Mouse (Mus musculus) megakaryocyte progenitor cell, adult 5-6 weeks (primary cell): ENCODE results near the gene Ylpm1. TPM values are rescaled to one million over a fixed set of nuclear protein-coding genes. Genes with fewer than 3 reads are reported as not detected.
A peak's percentile ranks its signal among the peaks of the same experiment; 100 is the strongest.

Experiments
- ATAC-seq: replicated peaks from 2 replicates; pipeline ENCODE4 v1.8.0; 2016; ENCODE audit warnings: mild to moderate bottlenecking, moderate TSS enrichment, inconsistent platforms; ENCODE audit not compliant: poor library complexity
- total RNA-seq, 2 experiments: library from RNA; stranded (forward) in 1 of 2; stranded (reverse) in 1 of 2; fragments of 157-497, 149-512 nt in 1 of 2; fragments of 200-1000 nt in 1 of 2; gene quantifications; 2 replicates each; pipeline versions ENCODE4 v1.2.3 to v1.2.4; 2015 to 2017

Gene Ylpm1
- total RNA-seq, 2 experiments from 2014 or later: 52.7 to 96.2 TPM

- ATAC-seq: no peak
Observed at GRCm38 (mm10) chr12:85007021-85007420, 10.9 kb downstream of the Ylpm1 start.

GRCm38 (mm10) chr12:85009776-85010175 lies 13.7 kb downstream of the Ylpm1 start:
- no peak for ATAC-seq

DNA sequence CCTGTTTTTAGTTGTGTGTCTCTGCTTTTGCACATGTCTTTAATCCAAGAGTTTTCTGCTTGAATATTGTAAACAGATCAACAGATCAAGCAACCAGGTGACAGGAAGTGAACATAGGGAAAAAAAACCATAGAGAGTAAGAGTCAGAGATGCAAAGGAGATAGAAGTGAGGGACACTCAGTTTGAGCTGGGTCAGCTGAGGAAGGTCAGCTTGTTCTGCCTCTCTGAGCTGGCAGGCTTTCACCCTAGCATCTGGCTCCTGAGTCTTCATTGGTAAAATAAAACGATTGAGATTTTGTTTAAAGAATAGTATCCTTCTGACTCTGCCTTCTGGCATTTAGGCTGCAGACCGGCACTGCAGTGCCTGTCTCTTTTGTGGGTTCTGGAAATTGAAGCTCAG lies 14.4 kb downstream of the Ylpm1 start:
- no peak for ATAC-seq

DNA sequence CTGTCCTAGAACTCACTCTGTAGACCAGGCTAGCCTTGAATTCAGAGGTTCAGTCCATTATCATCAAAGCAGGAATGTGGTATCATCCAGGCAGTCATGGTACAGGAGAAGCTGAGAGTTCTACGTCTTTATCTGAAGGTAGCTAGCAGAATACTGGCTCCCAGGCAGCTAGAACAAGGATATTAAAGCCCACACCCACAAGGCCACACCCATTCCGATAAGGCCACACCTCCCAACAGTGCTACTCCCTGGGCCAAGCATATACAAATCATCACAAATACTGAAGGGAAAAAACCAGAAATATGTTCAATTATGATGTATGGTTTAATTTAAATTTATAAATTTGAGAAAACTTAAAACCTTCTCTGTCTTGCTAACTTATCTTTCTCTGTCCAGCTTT lies 16.1 kb downstream of the Ylpm1 start:
- no peak for ATAC-seq

GRCm38 (mm10) chr12:85022071-85022470 lies 25.9 kb downstream of the Ylpm1 start:
- ATAC-seq: no peak

DNA sequence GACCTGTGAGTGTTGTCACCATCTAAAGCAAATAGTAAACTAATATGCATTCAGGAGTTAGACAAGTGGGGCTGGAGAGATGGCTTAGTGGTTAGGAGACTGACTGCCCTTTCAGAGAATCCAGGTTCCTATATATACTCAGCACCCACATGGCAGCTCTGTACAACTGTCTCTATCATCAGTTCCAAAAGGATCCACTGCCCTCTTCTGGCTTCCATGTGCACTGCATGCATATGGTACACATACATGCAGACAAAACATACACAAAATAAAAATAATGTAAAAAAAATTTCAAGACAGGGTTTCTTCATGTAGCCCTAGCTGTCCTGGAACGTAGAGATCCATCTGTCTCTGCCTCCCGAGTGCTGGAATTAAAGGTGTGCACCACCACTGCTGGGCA lies 36.6 kb downstream of the Ylpm1 start:
- peak; percentile 85 for ATAC-seq

GRCm38 (mm10) chr12:85051218-85051617 lies 55.1 kb downstream of the Ylpm1 start:
- ATAC-seq: no peak

DNA sequence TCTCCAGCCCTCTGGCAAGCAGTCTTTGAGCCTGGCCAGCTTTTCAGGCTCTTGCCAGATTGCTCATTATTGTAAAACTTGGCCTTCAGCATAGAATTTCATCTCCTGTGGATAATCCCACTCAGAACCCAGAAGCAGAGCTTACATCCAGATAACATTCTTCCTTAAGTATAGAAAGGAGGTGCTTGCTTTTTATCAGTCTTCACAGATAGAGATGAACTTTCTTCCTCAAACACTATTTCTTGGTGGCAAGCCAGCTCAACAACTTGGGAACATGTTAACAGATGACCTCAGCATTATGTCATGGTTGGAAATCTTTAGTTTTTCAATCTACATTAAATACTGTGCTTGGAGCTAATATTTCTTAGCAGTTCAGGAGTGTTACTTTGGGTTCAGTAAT lies 74.9 kb downstream of the Ylpm1 start:
- no peak for ATAC-seq

DNA sequence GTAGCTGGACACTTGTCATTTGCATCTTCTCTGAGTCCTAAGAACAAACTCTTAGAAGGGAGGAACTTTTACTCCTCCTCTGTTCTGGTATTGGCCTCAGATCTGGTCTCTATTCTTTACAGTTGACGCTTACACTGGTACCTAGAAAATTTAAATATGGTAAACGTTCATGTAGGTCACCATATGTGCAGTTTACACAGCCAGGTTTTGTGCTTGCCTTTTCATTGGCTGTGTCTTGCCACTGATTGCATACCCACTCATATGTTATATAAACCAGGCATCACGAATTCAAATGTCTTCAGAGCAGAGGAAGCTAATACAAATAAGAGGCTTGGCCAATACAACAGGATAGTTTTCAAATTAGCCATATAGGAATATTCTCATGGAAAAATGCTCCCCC lies 81.0 kb downstream of the Ylpm1 start:
- no peak for ATAC-seq

GRCm38 (mm10) chr12:85084257-85084656 lies 88.1 kb downstream of the Ylpm1 start:
- no peak for ATAC-seq

GRCm38 (mm10) chr12:85084941-85085340 lies 88.8 kb downstream of the Ylpm1 start:
- no peak for ATAC-seq

DNA sequence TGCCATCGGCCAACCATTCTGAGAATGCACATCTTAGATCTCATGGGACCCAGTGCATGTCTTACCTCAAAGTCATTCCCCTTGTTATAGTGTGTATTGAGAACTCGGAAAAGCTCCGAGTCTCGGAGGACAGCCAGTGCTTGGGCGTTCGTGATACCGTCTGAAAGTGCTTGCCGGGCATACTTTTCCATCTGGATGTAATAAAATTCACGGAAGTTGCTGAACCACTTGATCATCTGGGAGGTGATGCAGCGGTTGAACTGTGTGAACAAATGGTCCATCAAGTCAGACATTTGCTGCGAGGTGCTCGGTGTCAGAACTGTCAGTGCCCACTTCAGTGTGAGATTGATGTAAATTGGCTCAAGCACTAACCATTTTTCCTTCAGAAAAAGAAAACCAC lies 91.7 kb downstream of the Ylpm1 start:
- ATAC-seq: no peak

DNA sequence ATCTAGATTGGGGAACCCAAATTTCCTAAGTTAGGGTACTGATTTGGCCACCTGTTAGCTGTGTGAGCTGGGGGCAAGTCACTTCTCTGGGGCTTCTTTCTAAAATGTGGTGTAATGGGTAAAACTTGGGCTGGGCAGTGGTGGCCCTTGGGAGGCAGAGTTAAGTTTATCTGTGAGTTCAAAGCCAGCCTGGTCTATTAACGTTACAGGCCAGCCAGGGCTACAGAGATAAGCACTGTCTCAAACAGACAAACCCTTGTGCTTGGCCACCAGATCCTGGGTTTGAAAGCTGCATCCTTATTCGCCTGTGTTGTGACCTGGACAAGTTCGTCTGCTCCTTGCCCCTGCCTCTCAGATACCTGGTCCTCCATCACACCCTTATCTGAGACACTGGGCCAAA lies 95.1 kb downstream of the Ylpm1 start:
- peak; percentile 72 for ATAC-seq

GRCm38 (mm10) chr12:85092214-85092613 lies 96.1 kb downstream of the Ylpm1 start:
- peak; percentile 47 for ATAC-seq

- peak; percentile 56 for ATAC-seq
Observed at GRCm38 (mm10) chr12:85094010-85094409, 97.9 kb downstream of the Ylpm1 start.

GRCm38 (mm10) chr12:85094706-85095105 lies 98.6 kb downstream of the Ylpm1 start:
- ATAC-seq: no peak

DNA sequence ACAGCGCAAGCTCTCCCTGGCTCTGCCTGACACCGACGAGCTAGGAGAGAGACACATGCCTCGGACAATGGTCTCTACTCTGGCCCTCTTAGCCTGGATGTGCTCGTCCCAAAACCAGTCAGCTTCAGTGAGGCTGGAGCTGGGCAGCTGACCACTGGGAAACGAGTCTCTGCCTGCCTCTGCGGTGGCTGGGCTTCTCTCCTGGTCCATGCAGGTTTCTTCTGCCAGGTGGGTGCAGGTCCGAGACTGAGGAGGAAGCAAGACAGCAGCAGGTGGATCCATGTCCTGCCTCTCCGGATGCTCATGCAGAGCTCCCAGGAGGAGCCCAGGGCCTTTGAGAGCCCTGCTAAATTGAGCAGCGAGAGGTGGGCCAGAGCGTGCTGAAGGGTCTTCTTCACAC lies 99.0 kb downstream of the Ylpm1 start:
- no peak for ATAC-seq

DNA sequence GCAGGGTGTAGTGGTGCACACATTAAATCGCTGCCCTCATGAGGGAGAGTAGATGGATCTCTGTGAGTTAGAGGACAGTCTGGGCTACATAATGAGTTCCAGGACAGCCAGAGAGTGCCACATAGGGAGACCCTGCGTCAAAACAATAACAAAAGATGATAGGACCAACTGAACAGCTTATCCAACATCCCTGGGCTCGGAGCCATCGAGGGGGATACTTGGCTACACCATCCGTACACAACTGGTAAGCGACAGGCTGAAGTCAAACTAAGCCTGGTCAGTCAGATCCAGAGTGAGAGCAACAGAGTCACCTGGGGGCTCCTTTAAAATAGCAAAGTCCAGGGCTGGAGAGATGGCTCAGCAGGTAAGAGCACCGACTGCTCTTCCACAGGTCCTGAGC lies 99.7 kb downstream of the Ylpm1 start:
- no peak for ATAC-seq

GRCm38 (mm10) chr12:85101001-85101400 lies 104.9 kb downstream of the Ylpm1 start:
- no peak for ATAC-seq

DNA sequence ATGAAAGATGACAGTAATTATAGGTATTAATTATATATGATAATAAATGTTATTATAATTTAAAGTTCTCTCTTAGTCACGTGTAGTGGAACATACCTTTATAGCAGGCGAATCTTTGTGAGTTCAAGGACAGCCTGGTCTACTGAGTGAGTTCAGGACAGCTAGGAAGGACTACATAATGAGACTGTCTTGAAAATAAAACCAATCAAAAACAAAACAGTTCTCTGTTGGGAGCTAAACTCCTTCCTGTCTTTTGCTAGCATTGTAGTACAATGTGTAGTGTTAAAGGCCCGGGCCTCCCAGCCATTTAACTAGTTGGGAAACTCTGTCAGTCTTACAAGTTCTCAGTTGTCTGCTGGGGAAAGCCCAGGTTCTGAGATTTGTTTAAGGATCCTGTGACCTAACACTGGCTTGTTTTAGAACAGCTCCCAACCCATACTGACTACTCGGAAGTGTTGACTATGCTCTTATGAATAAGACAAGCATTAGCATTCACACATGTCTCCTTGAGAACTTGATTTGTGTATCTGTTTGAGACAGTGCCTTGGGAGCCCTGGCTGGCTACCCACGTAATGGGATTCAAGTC lies 105.5 kb downstream of the Ylpm1 start:
- ATAC-seq: no peak

DNA sequence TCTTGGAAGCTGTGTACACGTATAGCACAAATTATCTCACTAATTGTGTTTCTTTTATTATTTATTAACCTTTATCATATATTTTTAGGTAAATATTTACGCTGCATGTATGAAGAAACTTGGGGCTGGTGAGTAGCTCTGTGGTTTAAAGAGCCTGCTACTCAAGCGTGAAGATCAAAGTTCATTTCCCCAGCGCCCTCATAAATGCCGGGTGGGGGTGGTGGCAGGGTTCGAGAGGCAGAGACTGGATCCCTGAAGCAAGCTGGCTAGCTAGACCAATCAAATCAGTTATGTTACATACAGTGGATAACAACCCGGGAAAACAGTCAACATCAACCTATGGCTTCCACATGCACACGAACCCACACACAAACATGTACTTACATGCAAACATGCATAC lies 107.0 kb downstream of the Ylpm1 start:
- ATAC-seq: no peak

DNA sequence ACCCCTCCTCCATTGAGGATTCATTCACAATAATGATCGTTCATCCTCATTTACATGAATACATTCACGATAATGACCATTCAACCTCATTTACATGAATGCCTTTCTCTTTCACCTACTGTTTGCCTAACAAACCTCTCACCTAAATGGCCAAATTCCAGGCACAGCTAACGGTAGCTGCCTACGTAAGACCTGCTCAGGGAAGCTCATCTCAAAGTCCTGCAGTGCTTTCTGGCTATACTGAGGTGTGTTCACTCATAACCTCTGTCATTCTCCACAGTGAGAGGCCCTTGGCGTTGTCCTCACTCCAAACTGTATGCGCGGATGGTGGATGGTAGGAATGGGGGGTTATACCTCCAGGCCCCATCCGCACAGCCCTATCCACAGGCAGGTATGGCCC lies 108.7 kb downstream of the Ylpm1 start:
- ATAC-seq: no peak

DNA sequence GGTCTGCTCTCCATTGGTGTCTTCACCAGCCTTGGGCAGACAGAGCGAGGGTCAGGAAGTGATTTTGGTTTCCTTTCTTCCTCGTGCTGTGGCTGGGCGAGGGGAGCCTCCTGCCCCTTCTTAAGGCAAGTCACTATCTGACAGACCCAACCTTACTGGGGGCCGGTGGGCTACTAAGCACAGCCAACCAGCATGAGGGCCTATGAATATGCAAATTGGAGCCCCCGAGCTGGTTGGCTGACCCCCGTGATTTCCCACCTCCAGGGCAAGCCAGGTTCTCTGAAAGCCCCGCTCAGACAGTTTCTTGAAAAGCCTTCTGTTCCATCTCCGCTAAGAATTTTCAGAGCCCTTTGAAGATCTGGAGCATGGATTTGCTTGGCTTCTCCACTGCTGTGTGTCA lies 110.2 kb downstream of the Ylpm1 start:
- no peak for ATAC-seq

DNA sequence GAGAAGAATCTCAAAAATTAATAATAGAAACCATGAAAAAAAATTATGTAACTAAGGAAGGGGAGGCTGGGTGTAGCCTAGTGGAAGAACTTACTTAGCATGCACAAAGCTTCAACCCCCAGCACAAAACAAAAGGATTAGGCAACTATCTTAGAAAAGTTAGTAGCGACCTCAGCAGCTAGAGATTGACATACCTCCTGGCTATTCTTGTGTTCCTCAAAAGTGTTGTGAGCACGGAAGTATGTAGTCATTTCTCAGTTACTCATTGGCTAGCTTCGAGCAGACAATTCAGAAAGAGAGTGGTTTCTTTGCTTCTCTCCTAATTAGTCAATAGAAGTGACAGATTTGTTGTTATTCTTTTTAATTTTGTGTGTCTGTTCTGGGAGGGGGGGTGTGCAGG lies 112.5 kb downstream of the Ylpm1 start:
- ATAC-seq: 0 out of 2 replicates have a peak, but pooled peaks have one; percentile 10
